Mouse (Mus musculus) brain, embryonic 14.5 days (tissue): Measurements from ENCODE around the gene Slc39a3.
A peak's percentile ranks its signal among the peaks of the same experiment; 100 is the strongest.

Experiments
- CTCF ChIP-seq: fragments of 200-500 bp; IDR thresholded peaks from 2 replicates; pipeline ENCODE4 v1.5.1; 2012; ENCODE audit warnings: inconsistent platforms, mild to moderate bottlenecking, moderate library complexity, borderline replicate concordance; ENCODE audit not compliant: insufficient read depth, insufficient read length; ENCODE audit errors: extremely low read depth
- POLR2A ChIP-seq: fragments of 200-500 bp; IDR thresholded peaks from 2 replicates; pipeline ENCODE4 v1.6.1; 2012; ENCODE audit warnings: mild to moderate bottlenecking, inconsistent platforms, borderline replicate concordance; ENCODE audit not compliant: poor library complexity, insufficient read depth, insufficient read length, severe bottlenecking; ENCODE audit errors: extremely low read depth

- TF ChIP-seq CTCF (peak; percentile 96), POLR2A (no peak)
These were observed 49.4 kb downstream of the Slc39a3 start for GRCm38 (mm10) chr10:80987709-80988441.
